Mouse (Mus musculus): ENCODE results near the gene Pecr. TPM values are rescaled to one million over a fixed set of nuclear protein-coding genes. Genes with fewer than 3 reads are reported as not detected.

Gene Pecr
- total and polyA plus RNA-seq, 2 experiments from 2014 or later = 7.5 to 11.9 TPM

- no peak overlapping the region for H3K27ac ChIP-seq (ENCODE audit: low read depth, low read length)
- no peaks in the 10 kb centered on the region for H3K9me3 ChIP-seq (ENCODE audit: low read length)
- no peak overlapping the region for H3K9ac ChIP-seq
- no peak overlapping the region for H3K4me3 ChIP-seq (ENCODE audit: low read depth, low read length)
- no peaks in the 10 kb centered on the region for H3K27me3 ChIP-seq (ENCODE audit: insufficient read depth, low read length)
- DNase-seq = no peak
- no peaks in the 10 kb centered on the region for H3K36me3 ChIP-seq (ENCODE audit: insufficient read depth)
- H3K4me1 ChIP-seq (ENCODE audit: insufficient read depth) = peaks cover 14% of the 10 kb centered on the region
- no peak for ATAC-seq
- H3K4me2 ChIP-seq (ENCODE audit: low read depth) = no peak overlapping the region
- WGBS = 85% methylated on average over 4 of the region's 4 CpGs
- no peak for TF ChIP-seq CTCF (IDR thresholded peaks at IDR 0.05; ENCODE audit: low read depth)
These were observed 4.5 kb upstream of the Pecr start for GRCm38 (mm10) chr1:72288527-72289150.

- no peaks in the 10 kb centered on the region for H3K36me3 ChIP-seq (ENCODE audit: insufficient read depth)
- peaks cover 14% of the 10 kb centered on the region for H3K4me1 ChIP-seq (ENCODE audit: insufficient read depth)
- H3K27ac ChIP-seq (ENCODE audit: low read depth, low read length) = peak overlapping the region; percentile 72; the same call in 1 of the 2 replicates
- no peak overlapping the region for H3K9ac ChIP-seq
- H3K27me3 ChIP-seq (ENCODE audit: insufficient read depth, low read length) = no peaks in the 10 kb centered on the region
- H3K9me3 ChIP-seq (ENCODE audit: low read length) = no peaks in the 10 kb centered on the region
- no peak overlapping the region for H3K4me2 ChIP-seq (ENCODE audit: low read depth)
- TF ChIP-seq CTCF (IDR thresholded peaks at IDR 0.05; ENCODE audit: low read depth) = no peak
- H3K4me3 ChIP-seq (ENCODE audit: low read depth, low read length) = no peak overlapping the region
- DNase-seq = no peak
- no peak for ATAC-seq
- WGBS = 90% methylated on average over 4 of the region's 4 CpGs
These were observed 3.8 kb upstream of the Pecr start for GRCm38 (mm10) chr1:72287893-72288292.

GRCm38 (mm10) chr1:72286904-72287303 lies 2.8 kb upstream of the Pecr start:
- H3K9ac ChIP-seq = peak overlapping the region; percentile 31; the same call in 1 of the 2 replicates
- TF ChIP-seq CTCF (IDR thresholded peaks at IDR 0.05; ENCODE audit: low read depth) = no peak
- no peak overlapping the region for H3K4me3 ChIP-seq (ENCODE audit: low read depth, low read length)
- DNase-seq (peak; percentile 66), ATAC-seq (peak; percentile 54)
- no peaks in the 10 kb centered on the region for H3K9me3 ChIP-seq (ENCODE audit: low read length)
- peak overlapping the region; percentile 98 for H3K4me2 ChIP-seq (ENCODE audit: low read depth)
- WGBS = 7% methylated on average over 5 of the region's 5 CpGs
- H3K36me3 ChIP-seq (ENCODE audit: insufficient read depth) = no peaks in the 10 kb centered on the region
- no peaks in the 10 kb centered on the region for H3K27me3 ChIP-seq (ENCODE audit: insufficient read depth, low read length)
- H3K4me1 ChIP-seq (ENCODE audit: insufficient read depth) = peaks cover 14% of the 10 kb centered on the region
- H3K27ac ChIP-seq (ENCODE audit: low read depth, low read length) = peak overlapping the region; percentile 72

- Histone ChIP-seq H3K9me3 (ENCODE audit: low read length) (no peaks in the 10 kb centered on the region), H3K4me1 (ENCODE audit: insufficient read depth) (peaks cover 14% of the 10 kb centered on the region), H3K27me3 (ENCODE audit: insufficient read depth, low read length) (no peaks in the 10 kb centered on the region), H3K27ac (ENCODE audit: low read depth, low read length) (peak overlapping the region; percentile 85), H3K9ac (peak overlapping the region; percentile 72), H3K36me3 (ENCODE audit: insufficient read depth) (no peaks in the 10 kb centered on the region), H3K4me2 (ENCODE audit: low read depth) (peak overlapping the region; percentile 98), H3K4me3 (ENCODE audit: low read depth, low read length) (peak overlapping the region; percentile 59)
- WGBS = 0% methylated on average over 5 of the region's 5 CpGs
- TF ChIP-seq CTCF (IDR thresholded peaks at IDR 0.05; ENCODE audit: low read depth) = no peak
- ATAC-seq (peak; percentile 60), DNase-seq (no peak)
These were observed 425 bp upstream of the Pecr start for GRCm38 (mm10) chr1:72284539-72284938.

GRCm38 (mm10) chr1:72282604-72283003 lies 1.5 kb downstream of the Pecr start:
- Histone ChIP-seq H3K4me2 (ENCODE audit: low read depth) (no peak overlapping the region), H3K4me3 (ENCODE audit: low read depth, low read length) (no peak overlapping the region)
- no peak for ATAC-seq

GRCm38 (mm10) chr1:72278085-72278484 lies 6.0 kb downstream of the Pecr start:
- Histone ChIP-seq H3K9me3 (ENCODE audit: low read length) (no peaks in the 10 kb centered on the region), H3K36me3 (ENCODE audit: insufficient read depth) (no peaks in the 10 kb centered on the region), H3K4me2 (ENCODE audit: low read depth) (no peak overlapping the region), H3K4me3 (ENCODE audit: low read depth, low read length) (no peak overlapping the region), H3K4me1 (ENCODE audit: insufficient read depth) (no peaks in the 10 kb centered on the region), H3K27me3 (ENCODE audit: insufficient read depth, low read length) (no peaks in the 10 kb centered on the region), H3K27ac (ENCODE audit: low read depth, low read length) (no peak overlapping the region), H3K9ac (no peak overlapping the region)
- no peak for ATAC-seq
- WGBS = 73% methylated on average over 3 of the region's 3 CpGs
- no peak for TF ChIP-seq CTCF (IDR thresholded peaks at IDR 0.05; ENCODE audit: low read depth)
- DNase-seq = no peak

More at GRCm38 (mm10) chr1:72282604-72283003, 1.5 kb downstream of the Pecr start:
- no peak for TF ChIP-seq CTCF (IDR thresholded peaks at IDR 0.05; ENCODE audit: low read depth)
- Histone ChIP-seq H3K9me3 (ENCODE audit: low read length) (no peaks in the 10 kb centered on the region), H3K36me3 (ENCODE audit: insufficient read depth) (no peaks in the 10 kb centered on the region), H3K27me3 (ENCODE audit: insufficient read depth, low read length) (no peaks in the 10 kb centered on the region), H3K27ac (ENCODE audit: low read depth, low read length) (no peak overlapping the region), H3K4me1 (ENCODE audit: insufficient read depth) (peaks cover 14% of the 10 kb centered on the region), H3K9ac (no peak overlapping the region)
- 89% methylated on average over 1 of the region's 1 CpGs for WGBS
- no peak for DNase-seq

- no peaks in the 10 kb centered on the region for H3K9me3 ChIP-seq (ENCODE audit: low read length)
- H3K36me3 ChIP-seq (ENCODE audit: insufficient read depth) = no peaks in the 10 kb centered on the region; the same call in 1 of the 2 replicates
- WGBS = 92% methylated on average over 3 of the region's 3 CpGs
- no peak for DNase-seq
- H3K4me1 ChIP-seq (ENCODE audit: insufficient read depth) = no peaks in the 10 kb centered on the region
- no peak overlapping the region for H3K27ac ChIP-seq (ENCODE audit: low read depth, low read length)
- ATAC-seq = no peak
- no peak for TF ChIP-seq CTCF (IDR thresholded peaks at IDR 0.05; ENCODE audit: low read depth)
- no peak overlapping the region for H3K4me2 ChIP-seq (ENCODE audit: low read depth)
- no peaks in the 10 kb centered on the region for H3K27me3 ChIP-seq (ENCODE audit: insufficient read depth, low read length)
- H3K9ac ChIP-seq = no peak overlapping the region
- no peak overlapping the region for H3K4me3 ChIP-seq (ENCODE audit: low read depth, low read length)
These were observed 21.0 kb downstream of the Pecr start for GRCm38 (mm10) chr1:72263099-72263498.

Data from forebrain, postnatal 0 days (tissue).